Mouse (Mus musculus) spleen, adult 2 months (tissue): ENCODE results near the gene Abhd8. TPM values are rescaled to one million over a fixed set of nuclear protein-coding genes. Genes with fewer than 3 reads are reported as not detected.
A peak's percentile ranks its signal among the peaks of the same experiment; 100 is the strongest.

Source experiments
- DNase-seq, 2 experiments: peaks; one replicate each; pipeline versions ENCODE4 v3.0.0 to v3.0.0-alpha.2; 2012 to 2021; ENCODE audit warnings: low spot score in 2 of 2, low read depth in 1 of 2
- H3K27ac ChIP-seq: fragments of 200-500 bp; 2 replicates; pipeline ENCODE4 v1.5.1; 2012; ENCODE audit warnings: low read length, inconsistent platforms; ENCODE audit not compliant: insufficient read depth
- H3K27me3 ChIP-seq: fragments of 200-500 bp; 2 replicates; pipeline ENCODE4 v1.6.1; 2012; ENCODE audit warnings: mild to moderate bottlenecking, moderate library complexity, low read length, inconsistent platforms; ENCODE audit not compliant: control insufficient read depth, insufficient read depth
- H3K36me3 ChIP-seq: fragments of 200-500 bp; 2 replicates; pipeline ENCODE4 v1.6.1; 2012; ENCODE audit warnings: mild to moderate bottlenecking, low read length, inconsistent platforms; ENCODE audit not compliant: control insufficient read depth, insufficient read depth
- H3K4me1 ChIP-seq: fragments of 200-500 bp; 2 replicates; pipeline ENCODE4 v1.6.1; 2011; ENCODE audit warnings: inconsistent platforms; ENCODE audit not compliant: control insufficient read depth, insufficient read depth, insufficient read length
- H3K4me3 ChIP-seq: fragments of 200-500 bp; 2 replicates; pipeline ENCODE4 v1.5.1; 2011; ENCODE audit warnings: mild to moderate bottlenecking, inconsistent platforms; ENCODE audit not compliant: insufficient read depth, insufficient read length; ENCODE audit errors: extremely low read depth
- CTCF ChIP-seq: fragments of 200-500 bp; IDR thresholded peaks from 2 replicates; pipeline ENCODE4 v1.5.1; 2011; ENCODE audit warnings: mild to moderate bottlenecking, inconsistent platforms; ENCODE audit not compliant: insufficient read depth, insufficient read length, insufficient replicate concordance; ENCODE audit errors: extremely low read depth
- POLR2A ChIP-seq: fragments of 200-500 bp; IDR thresholded peaks from 2 replicates; pipeline ENCODE4 v1.6.1; 2011; ENCODE audit warnings: low read depth, low read length, inconsistent platforms
- whole genome bisulfite sequencing: fragments of 180-500 bp; shearing (Covaris S2); methylation state at CpG from one replicate; pipeline ENCODE4 v1.1.7; 2018; 5-methylcytosine and 5-hydroxymethylcytosine counted together
- polyA plus RNA-seq: library from polyadenylated mRNA; depleted of rRNA; stranded (reverse); fragments of >200 nt; gene quantifications from 2 replicates; pipeline ENCODE4 v1.2.3, GENCODE M21; 2012

Gene Abhd8
- polyA plus RNA-seq, 1 experiment: 55.1 TPM

DNA sequence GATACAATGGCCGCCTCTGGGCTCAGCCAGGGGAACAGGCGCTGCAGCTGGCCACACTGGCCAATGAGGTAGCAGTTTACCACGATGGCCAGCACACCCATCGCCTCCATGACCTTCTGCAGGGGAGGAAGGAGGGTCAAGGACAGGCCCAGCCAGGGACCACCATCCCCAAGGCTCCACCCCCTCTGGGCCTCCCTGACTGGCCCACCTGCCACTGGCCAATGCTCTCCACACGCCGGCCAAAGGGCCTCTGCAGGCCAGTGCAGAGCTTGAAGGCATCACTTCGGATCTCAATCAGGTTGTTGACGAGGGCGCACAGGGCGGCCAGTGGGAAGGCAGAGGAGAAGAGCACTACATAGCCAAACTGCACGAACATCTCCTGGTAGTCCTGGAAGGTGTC is 15.5 kb upstream of the Abhd8 start:
- Histone ChIP-seq H3K4me3 (no peak overlapping the region), H3K27ac (no peak overlapping the region), H3K4me1 (peaks cover 3% of the 10 kb centered on the region), H3K36me3 (peaks cover 7% of the 10 kb centered on the region), H3K27me3 (no peaks in the 10 kb centered on the region)
- DNase-seq: no peak
- TF ChIP-seq CTCF: no peak
- 97% methylated on average over 11 of the region's 11 CpGs for WGBS

GRCm38 (mm10) chr8:71477196-71477845 is 13.9 kb upstream of the Abhd8 start:
- H3K27me3 ChIP-seq: no peaks in the 10 kb centered on the region
- no peak overlapping the region for H3K27ac ChIP-seq
- DNase-seq: no peak
- TF ChIP-seq POLR2A (no peak), CTCF (0 out of 2 replicates have a peak, but pooled peaks have one; percentile 4)
- H3K4me3 ChIP-seq: peak overlapping the region; percentile 76; the same call in 1 of the 2 replicates
- 56% methylated on average over 14 of the region's 14 CpGs for WGBS
- peaks cover 3% of the 10 kb centered on the region for H3K4me1 ChIP-seq
- peaks cover 13% of the 10 kb centered on the region for H3K36me3 ChIP-seq

DNA sequence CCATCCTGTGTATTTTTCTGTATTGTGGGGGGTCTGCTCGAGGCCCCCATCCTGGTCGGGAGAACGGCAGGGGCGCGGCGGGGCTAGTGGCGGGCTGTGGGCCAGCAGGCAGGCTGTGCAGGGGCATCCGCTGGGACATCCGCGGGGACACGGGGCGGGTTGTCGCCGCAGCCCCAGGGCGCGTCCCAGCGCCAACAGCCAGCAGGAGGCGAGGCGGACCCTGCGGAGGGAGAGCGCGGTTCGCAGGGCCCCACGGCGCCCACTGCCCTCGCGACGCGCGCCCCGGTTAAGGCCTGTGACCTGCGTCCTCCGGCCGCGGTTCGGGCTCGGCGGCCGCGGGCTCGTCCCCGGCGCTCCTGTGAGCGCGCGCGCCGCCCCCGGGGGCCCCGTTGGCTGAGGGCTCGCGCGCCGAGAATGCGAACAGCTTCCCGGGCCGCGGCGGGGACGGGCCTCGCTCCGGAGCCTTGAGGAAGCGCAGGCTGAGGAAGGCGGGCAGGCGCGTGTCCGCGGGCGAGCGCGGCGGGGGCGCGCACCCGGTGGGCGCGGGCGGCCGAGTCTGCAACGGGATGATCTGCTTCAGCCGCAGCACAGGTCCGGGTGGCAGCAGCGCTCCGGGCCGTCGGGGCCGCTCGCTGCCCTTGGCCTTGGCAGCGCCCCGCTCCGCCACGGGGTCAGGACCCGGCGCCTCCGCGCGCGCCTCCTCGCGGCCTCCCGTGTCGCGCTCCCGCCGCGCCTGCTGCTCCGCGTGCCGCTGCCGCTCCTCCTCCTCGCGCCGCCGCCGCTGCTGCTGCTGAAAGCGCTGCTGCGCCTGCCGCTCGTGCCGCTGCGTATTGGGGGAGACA is 12.9 kb upstream of the Abhd8 start:
- Histone ChIP-seq H3K36me3 (peaks cover 17% of the 10 kb centered on the region), H3K4me3 (peak overlapping the region; percentile 76), H3K4me1 (peaks cover 3% of the 10 kb centered on the region), H3K27me3 (no peaks in the 10 kb centered on the region), H3K27ac (peak overlapping the region; percentile 83)
- WGBS: under 1% methylated on average over 79 of the region's 121 CpGs
- TF ChIP-seq CTCF (no peak), POLR2A (no peak)
- peak in 1 of 2 experiments; percentile 73 for DNase-seq

- WGBS: 37% methylated on average over 4 of the region's 4 CpGs
- Histone ChIP-seq H3K4me1 (peaks cover 3% of the 10 kb centered on the region), H3K27ac (no peak overlapping the region), H3K36me3 (peaks cover 17% of the 10 kb centered on the region), H3K27me3 (no peaks in the 10 kb centered on the region), H3K4me3 (no peak overlapping the region)
- DNase-seq: no peak
- TF ChIP-seq POLR2A (no peak), CTCF (no peak)
These were observed 12.2 kb upstream of the Abhd8 start for GRCm38 (mm10) chr8:71475702-71476075.

DNA sequence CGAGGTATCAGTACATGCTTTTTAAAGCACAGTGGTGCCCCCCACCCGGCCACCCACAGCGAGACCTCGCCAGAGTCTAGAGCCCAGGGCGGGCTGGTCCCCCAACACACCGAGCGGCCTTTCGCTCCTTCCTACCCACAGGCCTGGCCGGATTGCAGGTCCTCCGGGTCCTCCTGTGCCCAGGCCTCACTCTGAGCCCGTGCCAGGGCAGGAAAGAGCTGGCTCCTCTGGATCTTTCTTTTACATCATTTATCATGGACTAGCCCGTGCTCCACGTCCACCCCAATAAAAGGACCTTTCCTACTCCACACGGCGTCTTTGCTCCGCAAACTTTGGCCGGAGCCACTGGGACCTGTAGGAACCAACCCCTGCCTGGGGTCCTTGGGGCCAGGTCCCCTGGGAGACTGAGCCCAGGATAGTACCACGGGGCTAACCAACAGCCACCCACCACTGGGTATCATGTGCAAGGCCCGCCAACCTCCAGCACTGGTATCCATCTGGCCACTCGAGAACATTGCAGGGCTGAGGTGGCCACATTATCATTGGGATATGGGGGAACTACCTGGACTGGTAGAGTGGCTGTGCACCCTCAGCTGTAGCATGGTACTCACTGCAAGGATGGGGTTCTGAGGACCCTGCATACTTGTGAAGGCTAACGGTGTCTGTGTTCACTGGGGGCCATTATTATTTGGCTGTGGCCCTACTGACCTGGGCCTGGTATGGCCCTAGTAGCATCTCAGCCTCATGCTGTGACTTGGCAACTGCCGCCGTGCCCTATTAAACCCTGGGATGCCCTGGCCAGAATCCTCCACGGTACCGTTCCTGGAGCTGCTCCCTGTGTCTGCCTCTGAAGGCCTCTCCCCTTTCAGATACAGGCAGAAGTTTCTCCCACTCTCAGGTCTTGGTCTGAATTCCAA is 11.6 kb upstream of the Abhd8 start:
- no peak for DNase-seq
- no peak overlapping the region for H3K4me3 ChIP-seq
- 95% methylated on average over 25 of the region's 25 CpGs for WGBS
- peaks cover 8% of the 10 kb centered on the region for H3K4me1 ChIP-seq
- peaks cover 17% of the 10 kb centered on the region for H3K36me3 ChIP-seq
- TF ChIP-seq POLR2A (no peak), CTCF (no peak)
- H3K27me3 ChIP-seq: no peaks in the 10 kb centered on the region
- H3K27ac ChIP-seq: no peak overlapping the region

- no peaks in the 10 kb centered on the region for H3K27me3 ChIP-seq
- TF ChIP-seq POLR2A: no peak
- TF ChIP-seq CTCF: no peak
- peaks cover 17% of the 10 kb centered on the region for H3K36me3 ChIP-seq
- H3K27ac ChIP-seq: no peak overlapping the region
- DNase-seq: no peak
- H3K4me1 ChIP-seq: peaks cover 13% of the 10 kb centered on the region
- H3K4me3 ChIP-seq: no peak overlapping the region
- WGBS: 95% methylated on average over 18 of the region's 18 CpGs
These were observed 10.9 kb upstream of the Abhd8 start for GRCm38 (mm10) chr8:71474344-71474743.
